Mouse (Mus musculus) embryonic facial prominence, embryonic 12.5 days (tissue): ENCODE data around the gene Dgkh. TPM values are rescaled to one million over a fixed set of nuclear protein-coding genes. Genes with fewer than 3 reads are reported as not detected.

Experiments used
- ATAC-seq: fragments of 200-750 bp; cut with Nextera tagmentation; 2 replicates; pipeline ENCODE4 v1.8.0; 2017; ENCODE audit not compliant: insufficient number of reproducible peaks, insufficient read depth, low FRiP score, low TSS enrichment
- H3K27ac ChIP-seq: fragments of 300-500 bp; sonication (generic); 2 replicates; pipeline ENCODE4 v1.5.1; 2016; ENCODE audit warnings: mild to moderate bottlenecking
- H3K27me3 ChIP-seq: fragments of 300-500 bp; sonication (generic); 2 replicates; pipeline ENCODE4 v1.6.1; 2016; ENCODE audit warnings: mild to moderate bottlenecking, moderate library complexity
- H3K36me3 ChIP-seq: fragments of 300-500 bp; sonication (generic); 2 replicates; pipeline ENCODE4 v1.6.1; 2016; ENCODE audit warnings: mild to moderate bottlenecking
- H3K4me1 ChIP-seq: fragments of 300-500 bp; sonication (generic); 2 replicates; pipeline ENCODE4 v1.6.1; 2016
- H3K4me2 ChIP-seq: fragments of 300-500 bp; sonication (generic); replicated peaks from 2 replicates; pipeline ENCODE4 v1.6.1; 2016; ENCODE audit warnings: mild to moderate bottlenecking, moderate library complexity
- H3K4me3 ChIP-seq: fragments of 300-500 bp; sonication (generic); 2 replicates; pipeline ENCODE4 v1.5.1; 2016; ENCODE audit warnings: mild to moderate bottlenecking
- H3K9ac ChIP-seq: fragments of 300-500 bp; sonication (generic); 2 replicates; pipeline ENCODE4 v1.6.1; 2016; ENCODE audit warnings: mild to moderate bottlenecking, moderate library complexity
- H3K9me3 ChIP-seq: fragments of 300-500 bp; sonication (generic); 2 replicates; pipeline ENCODE4 v1.6.1; 2016; ENCODE audit warnings: mild to moderate bottlenecking, moderate library complexity
- WGBS: fragments of 180-500 bp; shearing (Covaris S2); methylation state at CpG from one replicate; pipeline ENCODE4 v1.1.7; 2016; 5-methylcytosine and 5-hydroxymethylcytosine counted together
- polyA plus RNA-seq: library from polyadenylated mRNA; unstranded; fragments of >200 nt; fragmentation: Nextera tagmentation; extraction: Ambion mirVana; gene quantifications from 2 replicates; pipeline ENCODE4 v1.2.1, GENCODE M21; 2016

The Dgkh gene
- polyA plus RNA-seq, result 2.2 and 2.9 TPM in 2 replicates

- Histone ChIP-seq H3K36me3 (no peaks in the 10 kb centered on the region), H3K4me3 (peak within 1 kb of the TSS; percentile 74), H3K27me3 (peaks cover 8% of the 10 kb centered on the region), H3K4me1 (peaks cover 5% of the 10 kb centered on the region; the same call in 1 of the 2 replicates), H3K27ac (peak within 1 kb of the TSS; percentile 61), H3K9me3 (no peaks in the 10 kb centered on the region), H3K4me2 (peak within 1 kb of the TSS; percentile 97), H3K9ac (peak within 1 kb of the TSS; percentile 82)
- under 1% methylated on average over 61 of the region's 71 CpGs for whole genome bisulfite sequencing
- ATAC-seq, result peak; percentile 90
Observed at GRCm38 (mm10) chr14:78732617-78733312, at the start of gene Dgkh. Gene Dgkh (minus strand): TSS chr14:78732776.

- Histone ChIP-seq H3K27me3 (no peaks in the 10 kb centered on the region), H3K36me3 (no peaks in the 10 kb centered on the region), H3K27ac (no peak overlapping the region), H3K9me3 (no peaks in the 10 kb centered on the region), H3K9ac (no peak overlapping the region), H3K4me3 (no peak overlapping the region), H3K4me2 (no peak overlapping the region; the same call in 1 of the 2 replicates), H3K4me1 (0 out of 2 replicates have a peak, but pooled peaks cover 2% of the 10 kb centered on the region)
- ATAC-seq, result no peak
- 71% methylated on average over 18 of the region's 18 CpGs for WGBS
Observed at GRCm38 (mm10) chr14:78777215-78777614, 44.6 kb upstream of the Dgkh start.

- H3K4me1 ChIP-seq, result 0 out of 2 replicates have a peak, but pooled peaks cover 2% of the 10 kb centered on the region
- no peak overlapping the region for H3K4me3 ChIP-seq
- no peak overlapping the region; the same call in 1 of the 2 replicates for H3K4me2 ChIP-seq
- 29% methylated on average over 8 of the region's 8 CpGs for WGBS
- no peaks in the 10 kb centered on the region for H3K9me3 ChIP-seq
- no peak for ATAC-seq
- H3K36me3 ChIP-seq, result no peaks in the 10 kb centered on the region
- no peak overlapping the region for H3K27ac ChIP-seq
- no peaks in the 10 kb centered on the region for H3K27me3 ChIP-seq
- H3K9ac ChIP-seq, result no peak overlapping the region
Observed at GRCm38 (mm10) chr14:78776659-78777058, 44.1 kb upstream of the Dgkh start.

- Histone ChIP-seq H3K27ac (no peak overlapping the region), H3K4me1 (0 out of 2 replicates have a peak, but pooled peaks cover 2% of the 10 kb centered on the region), H3K9ac (no peak overlapping the region), H3K27me3 (no peaks in the 10 kb centered on the region), H3K36me3 (no peaks in the 10 kb centered on the region), H3K4me2 (no peak overlapping the region), H3K9me3 (no peaks in the 10 kb centered on the region), H3K4me3 (no peak overlapping the region)
- WGBS, result 66% methylated on average over 14 of the region's 14 CpGs
- ATAC-seq, result no peak
Observed at GRCm38 (mm10) chr14:78775699-78776098, 43.1 kb upstream of the Dgkh start.

- ATAC-seq, result no peak
- Histone ChIP-seq H3K4me1 (0 out of 2 replicates have a peak, but pooled peaks cover 2% of the 10 kb centered on the region), H3K9ac (no peak overlapping the region), H3K4me3 (no peak overlapping the region), H3K36me3 (no peaks in the 10 kb centered on the region), H3K27ac (no peak overlapping the region), H3K27me3 (no peaks in the 10 kb centered on the region), H3K9me3 (no peaks in the 10 kb centered on the region), H3K4me2 (no peak overlapping the region)
- 56% methylated on average over 6 of the region's 6 CpGs for WGBS
Observed at GRCm38 (mm10) chr14:78775226-78775625, 42.6 kb upstream of the Dgkh start.

GRCm38 (mm10) chr14:78770457-78770856 is 37.9 kb upstream of the Dgkh start:
- H3K27ac ChIP-seq, result no peak overlapping the region
- H3K36me3 ChIP-seq, result no peaks in the 10 kb centered on the region

GRCm38 (mm10) chr14:78761064-78761463 is 28.5 kb upstream of the Dgkh start:
- H3K4me1 ChIP-seq, result no peaks in the 10 kb centered on the region
- H3K27me3 ChIP-seq, result no peaks in the 10 kb centered on the region
- H3K27ac ChIP-seq, result no peak overlapping the region
- 90% methylated on average over 2 of the region's 2 CpGs for WGBS
- ATAC-seq, result no peak
- no peaks in the 10 kb centered on the region for H3K9me3 ChIP-seq
- no peak overlapping the region for H3K9ac ChIP-seq
- no peaks in the 10 kb centered on the region for H3K36me3 ChIP-seq
- no peak overlapping the region for H3K4me2 ChIP-seq
- H3K4me3 ChIP-seq, result no peak overlapping the region

More at GRCm38 (mm10) chr14:78770457-78770856, 37.9 kb upstream of the Dgkh start:
- no peak for ATAC-seq
- Histone ChIP-seq H3K4me1 (no peaks in the 10 kb centered on the region), H3K9me3 (no peaks in the 10 kb centered on the region), H3K27me3 (no peaks in the 10 kb centered on the region), H3K9ac (no peak overlapping the region), H3K4me3 (no peak overlapping the region), H3K4me2 (no peak overlapping the region)
- WGBS, result 41% methylated on average over 3 of the region's 3 CpGs

- no peak overlapping the region for H3K4me3 ChIP-seq
- no peaks in the 10 kb centered on the region for H3K36me3 ChIP-seq
- H3K4me1 ChIP-seq, result no peaks in the 10 kb centered on the region
- H3K9me3 ChIP-seq, result no peaks in the 10 kb centered on the region
- no peak overlapping the region for H3K27ac ChIP-seq
- H3K27me3 ChIP-seq, result no peaks in the 10 kb centered on the region
- ATAC-seq, result no peak
- H3K4me2 ChIP-seq, result no peak overlapping the region
- no peak overlapping the region for H3K9ac ChIP-seq
- WGBS, result 65% methylated on average over 3 of the region's 3 CpGs
Observed at GRCm38 (mm10) chr14:78759491-78759890, 26.9 kb upstream of the Dgkh start.

- H3K4me1 ChIP-seq, result no peaks in the 10 kb centered on the region
- H3K36me3 ChIP-seq, result no peaks in the 10 kb centered on the region
- no peak for ATAC-seq
- no peak overlapping the region for H3K9ac ChIP-seq
- H3K4me2 ChIP-seq, result no peak overlapping the region
- H3K4me3 ChIP-seq, result no peak overlapping the region
- no peak overlapping the region for H3K27ac ChIP-seq
- H3K9me3 ChIP-seq, result no peaks in the 10 kb centered on the region
- WGBS, result 90% methylated on average over 1 of the region's 1 CpGs
- no peaks in the 10 kb centered on the region for H3K27me3 ChIP-seq
Observed at GRCm38 (mm10) chr14:78755316-78755715, 22.7 kb upstream of the Dgkh start.

- Histone ChIP-seq H3K9ac (no peak overlapping the region), H3K4me1 (no peaks in the 10 kb centered on the region), H3K9me3 (no peaks in the 10 kb centered on the region), H3K27ac (no peak overlapping the region), H3K36me3 (no peaks in the 10 kb centered on the region), H3K27me3 (no peaks in the 10 kb centered on the region), H3K4me2 (no peak overlapping the region), H3K4me3 (no peak overlapping the region)
- ATAC-seq, result no peak
- WGBS, result 81% methylated on average over 2 of the region's 2 CpGs
Observed at GRCm38 (mm10) chr14:78748692-78749091, 16.1 kb upstream of the Dgkh start.

GRCm38 (mm10) chr14:78747969-78748651 is 15.5 kb upstream of the Dgkh start:
- no peak for ATAC-seq

GRCm38 (mm10) chr14:78747454-78747853 is 14.9 kb upstream of the Dgkh start:
- WGBS, result 80% methylated on average over 3 of the region's 3 CpGs
- Histone ChIP-seq H3K27ac (no peak overlapping the region), H3K27me3 (no peaks in the 10 kb centered on the region), H3K4me1 (no peaks in the 10 kb centered on the region), H3K4me2 (no peak overlapping the region), H3K9ac (no peak overlapping the region), H3K36me3 (no peaks in the 10 kb centered on the region), H3K9me3 (no peaks in the 10 kb centered on the region), H3K4me3 (no peak overlapping the region)
- no peak for ATAC-seq

More at GRCm38 (mm10) chr14:78747969-78748651, 15.5 kb upstream of the Dgkh start:
- H3K4me3 ChIP-seq, result no peak overlapping the region
- no peaks in the 10 kb centered on the region for H3K4me1 ChIP-seq
- H3K36me3 ChIP-seq, result no peaks in the 10 kb centered on the region
- H3K27ac ChIP-seq, result no peak overlapping the region
- 55% methylated on average over 14 of the region's 14 CpGs for WGBS
- H3K9me3 ChIP-seq, result no peaks in the 10 kb centered on the region
- no peak overlapping the region for H3K4me2 ChIP-seq
- no peaks in the 10 kb centered on the region for H3K27me3 ChIP-seq
- no peak overlapping the region for H3K9ac ChIP-seq
